Mouse (Mus musculus): Measurements from ENCODE around the gene Cyp3a11. TPM values are rescaled to one million over a fixed set of nuclear protein-coding genes. Genes with fewer than 3 reads are reported as not detected.
"Not testable (repeated sequence)": the region's sequence is repeated elsewhere in the genome, so short reads cannot be mapped to it uniquely, and the experiment has no call there.

Cyp3a11 gene
- polyA plus RNA-seq (2015; fragmentation: Nextera tagmentation; extraction: Ambion mirVana), result not detected in 2 replicates

GRCm38 (mm10) chr5:145879688-145880087, at the start of gene Cyp3a11:
Cyp3a11 (minus strand) TSS chr5:145879964.
- ATAC-seq (ENCODE audit: low read depth), result no peak
- H3K9ac ChIP-seq, result no peak within 1 kb of the TSS
- H3K36me3 ChIP-seq, result no peaks in the 10 kb centered on the region
- H3K4me3 ChIP-seq, result no peak within 1 kb of the TSS
- H3K4me2 ChIP-seq, result no peak within 1 kb of the TSS
- no peaks in the 10 kb centered on the region for H3K27me3 ChIP-seq
- H3K9me3 ChIP-seq, result peaks cover 64% of the 10 kb centered on the region
- H3K4me1 ChIP-seq (replicated peaks), result no peaks in the 10 kb centered on the region
- H3K27ac ChIP-seq (replicated peaks), result no peak within 1 kb of the TSS
- WGBS, result 83% methylated on average over 3 of the region's 3 CpGs

- ATAC-seq (ENCODE audit: low read depth), result no peak
- peaks cover 57% of the 10 kb centered on the region for H3K9me3 ChIP-seq
- no peak overlapping the region for H3K4me2 ChIP-seq
- H3K36me3 ChIP-seq, result no peaks in the 10 kb centered on the region
- H3K27ac ChIP-seq (replicated peaks), result no peak overlapping the region
- H3K4me3 ChIP-seq, result no peak overlapping the region
- no peak overlapping the region for H3K9ac ChIP-seq
- H3K27me3 ChIP-seq, result no peaks in the 10 kb centered on the region
- no peaks in the 10 kb centered on the region for H3K4me1 ChIP-seq (replicated peaks)
These were observed 33.1 kb upstream of the Cyp3a11 start for GRCm38 (mm10) chr5:145912912-145913311.

GRCm38 (mm10) chr5:145911781-145912180, 32.0 kb upstream of the Cyp3a11 start:
- no peaks in the 10 kb centered on the region for H3K27me3 ChIP-seq
- no peaks in the 10 kb centered on the region for H3K36me3 ChIP-seq
- H3K27ac ChIP-seq (replicated peaks), result no peak overlapping the region
- no peak overlapping the region for H3K9ac ChIP-seq
- no peak overlapping the region for H3K4me3 ChIP-seq
- no peak overlapping the region for H3K4me2 ChIP-seq
- no peak for ATAC-seq (ENCODE audit: low read depth)
- H3K9me3 ChIP-seq, result peaks cover 57% of the 10 kb centered on the region
- no peaks in the 10 kb centered on the region for H3K4me1 ChIP-seq (replicated peaks)

- peaks cover 60% of the 10 kb centered on the region for H3K9me3 ChIP-seq
- H3K27me3 ChIP-seq; H3K36me3 ChIP-seq; H3K4me2 ChIP-seq; ATAC-seq (ENCODE audit: low read depth); H3K27ac ChIP-seq (replicated peaks); H3K4me3 ChIP-seq; H3K9ac ChIP-seq; H3K4me1 ChIP-seq (replicated peaks): not testable (repeated sequence)
- 89% methylated on average over 2 of the region's 2 CpGs for WGBS
These were observed 27.2 kb upstream of the Cyp3a11 start for GRCm38 (mm10) chr5:145906937-145907336.

- H3K36me3 ChIP-seq, result no peaks in the 10 kb centered on the region
- 81% methylated on average over 1 of the region's 1 CpGs for WGBS
- H3K9me3 ChIP-seq, result peaks cover 68% of the 10 kb centered on the region
- no peaks in the 10 kb centered on the region for H3K27me3 ChIP-seq
- H3K4me3 ChIP-seq, result no peak overlapping the region
- no peak overlapping the region for H3K4me2 ChIP-seq
- no peak overlapping the region for H3K27ac ChIP-seq (replicated peaks)
- ATAC-seq (ENCODE audit: low read depth), result no peak
- H3K4me1 ChIP-seq (replicated peaks), result no peaks in the 10 kb centered on the region
- H3K9ac ChIP-seq, result no peak overlapping the region
These were observed 24.8 kb upstream of the Cyp3a11 start for GRCm38 (mm10) chr5:145904535-145904934.

- H3K4me3 ChIP-seq, result no peak overlapping the region
- 93% methylated on average over 1 of the region's 1 CpGs for WGBS
- no peak overlapping the region for H3K9ac ChIP-seq
- H3K27ac ChIP-seq (replicated peaks), result no peak overlapping the region
- no peaks in the 10 kb centered on the region for H3K36me3 ChIP-seq
- H3K4me1 ChIP-seq (replicated peaks), result no peaks in the 10 kb centered on the region
- H3K27me3 ChIP-seq, result no peaks in the 10 kb centered on the region
- peaks cover 64% of the 10 kb centered on the region for H3K9me3 ChIP-seq
- no peak overlapping the region for H3K4me2 ChIP-seq
- no peak for ATAC-seq (ENCODE audit: low read depth)
These were observed 23.6 kb upstream of the Cyp3a11 start for GRCm38 (mm10) chr5:145903349-145903748.

GRCm38 (mm10) chr5:145900436-145900990, 20.7 kb upstream of the Cyp3a11 start:
- H3K4me2 ChIP-seq, result no peak overlapping the region
- H3K9me3 ChIP-seq, result peaks cover 51% of the 10 kb centered on the region
- H3K27ac ChIP-seq (replicated peaks), result no peak overlapping the region
- H3K36me3 ChIP-seq, result no peaks in the 10 kb centered on the region
- no peaks in the 10 kb centered on the region for H3K4me1 ChIP-seq (replicated peaks)
- no peaks in the 10 kb centered on the region for H3K27me3 ChIP-seq
- no peak overlapping the region for H3K9ac ChIP-seq
- ATAC-seq (ENCODE audit: low read depth), result no peak
- WGBS, result 61% methylated on average over 2 of the region's 2 CpGs
- no peak overlapping the region for H3K4me3 ChIP-seq

- Histone ChIP-seq H3K9me3 (peaks cover 33% of the 10 kb centered on the region; the same call in 1 of the 2 replicates), H3K4me2 (no peak overlapping the region), H3K36me3 (no peaks in the 10 kb centered on the region), H3K27ac (replicated peaks) (no peak overlapping the region), H3K4me1 (replicated peaks) (no peaks in the 10 kb centered on the region), H3K9ac (no peak overlapping the region), H3K27me3 (no peaks in the 10 kb centered on the region), H3K4me3 (no peak overlapping the region)
- WGBS, result 75% methylated on average over 1 of the region's 1 CpGs
- ATAC-seq (ENCODE audit: low read depth), result no peak
These were observed 17.5 kb upstream of the Cyp3a11 start for GRCm38 (mm10) chr5:145897271-145897670.

GRCm38 (mm10) chr5:145881207-145881606, 1.4 kb upstream of the Cyp3a11 start:
- Histone ChIP-seq H3K9ac (no peak overlapping the region), H3K4me1 (replicated peaks) (no peaks in the 10 kb centered on the region), H3K4me3 (no peak overlapping the region), H3K9me3 (peaks cover 61% of the 10 kb centered on the region), H3K27ac (replicated peaks) (no peak overlapping the region), H3K36me3 (no peaks in the 10 kb centered on the region), H3K27me3 (no peaks in the 10 kb centered on the region), H3K4me2 (no peak overlapping the region)
- ATAC-seq (ENCODE audit: low read depth), result no peak

- H3K27me3 ChIP-seq; H3K36me3 ChIP-seq; H3K4me3 ChIP-seq; ATAC-seq (ENCODE audit: low read depth); H3K9ac ChIP-seq; H3K4me1 ChIP-seq (replicated peaks); H3K27ac ChIP-seq (replicated peaks); H3K4me2 ChIP-seq: not testable (repeated sequence)
- peaks cover 46% of the 10 kb centered on the region for H3K9me3 ChIP-seq
These were observed 12.3 kb downstream of the Cyp3a11 start for GRCm38 (mm10) chr5:145867433-145867832.

- H3K4me1 ChIP-seq (replicated peaks); H3K4me2 ChIP-seq; H3K9ac ChIP-seq; ATAC-seq (ENCODE audit: low read depth); H3K27me3 ChIP-seq; H3K36me3 ChIP-seq; H3K4me3 ChIP-seq; H3K27ac ChIP-seq (replicated peaks): not testable (repeated sequence)
- peaks cover 29% of the 10 kb centered on the region for H3K9me3 ChIP-seq
- 69% methylated on average over 2 of the region's 2 CpGs for WGBS
These were observed 74.0 kb downstream of the Cyp3a11 start, which contains the start of gene Cyp3a44 for GRCm38 (mm10) chr5:145805796-145806195. Cyp3a44 (minus strand) TSS chr5:145805874.
